Mouse (Mus musculus) ES-Bruce4 (cell line): ENCODE measurements around the gene Col2a1. TPM values are rescaled to one million over a fixed set of nuclear protein-coding genes. Genes with fewer than 3 reads are reported as not detected.

Experiments used
- H3K27ac ChIP-seq: 2 replicates; pipeline ENCODE4 v1.5.1; 2012; ENCODE audit warnings: low read length, inconsistent platforms; ENCODE audit not compliant: insufficient read depth
- H3K27me3 ChIP-seq: 2 replicates; pipeline ENCODE4 v1.6.1; 2012; ENCODE audit warnings: mild to moderate bottlenecking, low read length, inconsistent platforms; ENCODE audit not compliant: control insufficient read depth, poor library complexity, insufficient read depth, severe bottlenecking
- H3K36me3 ChIP-seq: 2 replicates; pipeline ENCODE4 v1.6.1; 2012; ENCODE audit warnings: inconsistent platforms, mild to moderate bottlenecking, low read length, moderate library complexity; ENCODE audit not compliant: control insufficient read depth, poor library complexity, insufficient read depth, severe bottlenecking
- H3K4me1 ChIP-seq: one replicate; pipeline ENCODE4 v1.8.1; 2011; ENCODE audit warnings: low read length; ENCODE audit not compliant: control insufficient read depth, insufficient read depth
- H3K4me3 ChIP-seq: 2 replicates; pipeline ENCODE4 v1.5.1; 2011; ENCODE audit warnings: low read depth, mild to moderate bottlenecking, low read length
- H3K9ac ChIP-seq: 2 replicates; pipeline ENCODE4 v1.6.1; 2012; ENCODE audit warnings: low read depth, mild to moderate bottlenecking, inconsistent platforms; ENCODE audit not compliant: poor library complexity, severe bottlenecking
- H3K9me3 ChIP-seq: replicated peaks from 2 replicates; pipeline ENCODE4 v1.6.1; 2012; ENCODE audit warnings: mild to moderate bottlenecking, low read length, inconsistent platforms; ENCODE audit not compliant: control insufficient read depth, poor library complexity, insufficient read depth, severe bottlenecking
- CTCF ChIP-seq: IDR thresholded peaks from one replicate; pipeline ENCODE4 v1.8.1; 2011; ENCODE audit warnings: low read depth, low read length
- EP300 ChIP-seq: IDR thresholded peaks from 2 replicates; pipeline ENCODE4 v1.6.1; 2011; ENCODE audit warnings: low read depth, low read length; ENCODE audit not compliant: insufficient read depth
- POLR2A ChIP-seq: IDR thresholded peaks from one replicate; pipeline ENCODE4 v1.8.1; 2011; ENCODE audit warnings: low read length; ENCODE audit not compliant: insufficient read depth
- polyA plus RNA-seq: library from polyadenylated mRNA; stranded (reverse); fragments of >200 nt; gene quantifications from 2 replicates; pipeline ENCODE4 v1.2.4, GENCODE M21; 2011; ENCODE audit warnings: low read depth; ENCODE audit not compliant: missing spikeins, insufficient read depth, insufficient read length

The Col2a1 gene
- polyA plus RNA-seq, 1 experiment, result 12.9 TPM

- H3K27ac ChIP-seq, result no peak overlapping the region
- H3K4me3 ChIP-seq, result no peak overlapping the region
- H3K4me1 ChIP-seq, result no peaks in the 10 kb centered on the region
- TF ChIP-seq EP300, result no peak
- peak; percentile 98 for TF ChIP-seq CTCF
- no peak overlapping the region for H3K9ac ChIP-seq
- no peaks in the 10 kb centered on the region for H3K9me3 ChIP-seq
- no peaks in the 10 kb centered on the region for H3K36me3 ChIP-seq
- no peaks in the 10 kb centered on the region for H3K27me3 ChIP-seq
Observed at GRCm38 (mm10) chr15:97952137-97952888, 52.2 kb downstream of the Col2a1 start.

- H3K36me3 ChIP-seq, result no peaks in the 10 kb centered on the region
- no peaks in the 10 kb centered on the region for H3K27me3 ChIP-seq
- no peak overlapping the region for H3K27ac ChIP-seq
- H3K9me3 ChIP-seq, result no peaks in the 10 kb centered on the region
- no peaks in the 10 kb centered on the region for H3K4me1 ChIP-seq
- H3K4me3 ChIP-seq, result no peak overlapping the region
- H3K9ac ChIP-seq, result no peak overlapping the region
- TF ChIP-seq EP300 (no peak), POLR2A (no peak), CTCF (no peak)
Observed at GRCm38 (mm10) chr15:97950240-97950639, 54.3 kb downstream of the Col2a1 start.

GRCm38 (mm10) chr15:97949706-97950105, 54.8 kb downstream of the Col2a1 start:
- Histone ChIP-seq H3K27ac (no peak overlapping the region), H3K9ac (no peak overlapping the region), H3K4me3 (no peak overlapping the region)

GRCm38 (mm10) chr15:97948720-97949119, 55.8 kb downstream of the Col2a1 start:
- Histone ChIP-seq H3K9ac (no peak overlapping the region), H3K9me3 (no peaks in the 10 kb centered on the region), H3K4me1 (no peaks in the 10 kb centered on the region), H3K27ac (no peak overlapping the region), H3K36me3 (no peaks in the 10 kb centered on the region), H3K4me3 (peak overlapping the region; percentile 9; the same call in 1 of the 2 replicates), H3K27me3 (no peaks in the 10 kb centered on the region)
- TF ChIP-seq POLR2A (no peak), EP300 (no peak), CTCF (no peak)

More at GRCm38 (mm10) chr15:97949706-97950105, 54.8 kb downstream of the Col2a1 start:
- H3K36me3 ChIP-seq, result no peaks in the 10 kb centered on the region
- no peaks in the 10 kb centered on the region for H3K9me3 ChIP-seq
- H3K27me3 ChIP-seq, result no peaks in the 10 kb centered on the region
- no peaks in the 10 kb centered on the region for H3K4me1 ChIP-seq
- TF ChIP-seq CTCF (no peak), POLR2A (no peak), EP300 (no peak)

- TF ChIP-seq POLR2A (no peak), CTCF (no peak), EP300 (no peak)
- H3K9ac ChIP-seq, result no peak overlapping the region
- H3K4me1 ChIP-seq, result no peaks in the 10 kb centered on the region
- H3K36me3 ChIP-seq, result no peaks in the 10 kb centered on the region
- H3K9me3 ChIP-seq, result no peaks in the 10 kb centered on the region
- no peak overlapping the region for H3K4me3 ChIP-seq
- no peaks in the 10 kb centered on the region for H3K27me3 ChIP-seq
- H3K27ac ChIP-seq, result no peak overlapping the region
Observed at GRCm38 (mm10) chr15:97945656-97946315, 58.7 kb downstream of the Col2a1 start.

- Histone ChIP-seq H3K9me3 (no peaks in the 10 kb centered on the region), H3K27ac (no peak overlapping the region), H3K4me1 (no peaks in the 10 kb centered on the region), H3K9ac (no peak overlapping the region), H3K4me3 (no peak overlapping the region), H3K36me3 (no peaks in the 10 kb centered on the region), H3K27me3 (no peaks in the 10 kb centered on the region)
- TF ChIP-seq POLR2A (no peak), CTCF (no peak), EP300 (no peak)
Observed at GRCm38 (mm10) chr15:97944919-97945574, 59.4 kb downstream of the Col2a1 start.
